Mouse (Mus musculus): ENCODE measurements around the gene BC051665. TPM values are rescaled to one million over a fixed set of nuclear protein-coding genes. Genes with fewer than 3 reads are reported as not detected.
A peak's percentile ranks its signal among the peaks of the same experiment; 100 is the strongest.

The BC051665 gene
- total RNA-seq (2014; rRNA removed) (not detected in 2 replicates), polyA plus RNA-seq (2015; fragmentation: Nextera tagmentation; extraction: Ambion mirVana) (not detected in 2 replicates)

DNA sequence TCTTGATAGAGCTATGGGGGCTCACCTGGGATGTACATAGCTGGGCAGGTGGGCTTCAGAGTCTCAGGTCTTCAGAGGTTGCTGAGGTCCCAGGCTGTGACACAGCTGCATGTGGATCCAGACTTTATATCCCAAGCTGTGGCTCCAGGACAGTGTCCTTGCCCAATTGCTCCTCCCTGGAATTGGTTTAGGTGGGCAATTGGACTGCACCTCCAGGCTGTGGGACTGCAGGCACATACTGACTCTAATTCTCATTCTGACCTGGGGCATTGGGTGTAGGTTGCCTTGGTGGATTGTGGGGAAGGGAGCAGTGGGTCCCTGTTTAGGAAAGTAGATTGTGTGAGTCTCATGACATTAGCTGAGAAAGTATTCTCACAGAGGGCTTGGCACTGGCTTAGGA lies at the start of gene BC051665:
Gene BC051665, minus strand, starts transcription at position 101 of the 400 bp plus-strand sequence.
- Histone ChIP-seq H3K27ac (no peak within 1 kb of the TSS), H3K27me3 (ENCODE audit: insufficient read depth, low read length) (no peaks in the 10 kb centered on the region), H3K4me1 (ENCODE audit: insufficient read depth, low read length) (no peaks in the 10 kb centered on the region), H3K36me3 (ENCODE audit: insufficient read depth, low read length) (no peaks in the 10 kb centered on the region), H3K9me3 (ENCODE audit: low read length) (no peaks in the 10 kb centered on the region), H3K4me2 (ENCODE audit: low read depth, low read length) (no peak within 1 kb of the TSS), H3K4me3 (ENCODE audit: low read length) (no peak within 1 kb of the TSS), H3K9ac (replicated peaks; ENCODE audit: low read length) (no peak within 1 kb of the TSS)
- ATAC-seq (no peak), DNase-seq (ENCODE audit: low spot score) (no peak)
- no peak for TF ChIP-seq CTCF (IDR thresholded peaks at IDR 0.05; ENCODE audit: low read depth)

DNA sequence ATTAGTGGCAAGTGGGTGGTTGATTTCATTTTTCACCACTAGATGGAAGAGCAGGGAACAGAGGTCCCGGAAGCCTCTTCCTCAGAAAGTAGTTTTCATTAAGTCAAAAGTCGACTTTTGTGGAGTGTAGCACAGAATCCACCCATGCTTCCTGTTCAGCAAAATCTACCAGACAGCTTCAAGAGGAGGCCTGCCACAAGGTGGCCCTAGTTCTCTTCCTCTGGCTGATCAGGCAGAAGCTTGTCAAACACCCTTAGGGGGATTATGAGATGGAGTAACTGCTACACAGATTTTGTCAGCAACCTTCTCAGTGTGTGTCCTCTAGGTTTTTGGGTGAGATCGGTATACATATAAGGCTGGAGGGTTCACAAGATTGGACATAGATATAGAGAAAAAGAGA lies 39.9 kb upstream of the BC051665 start:
- no peak overlapping the region for H3K4me2 ChIP-seq (ENCODE audit: low read depth, low read length)
- H3K27ac ChIP-seq, result no peak overlapping the region
- no peaks in the 10 kb centered on the region for H3K9me3 ChIP-seq (ENCODE audit: low read length)
- ATAC-seq (no peak), DNase-seq (ENCODE audit: low spot score) (no peak)
- no peaks in the 10 kb centered on the region for H3K27me3 ChIP-seq (ENCODE audit: insufficient read depth, low read length)
- WGBS, result 67% methylated on average over 3 of the region's 3 CpGs
- H3K4me3 ChIP-seq (ENCODE audit: low read length), result no peak overlapping the region
- no peak overlapping the region for H3K9ac ChIP-seq (replicated peaks; ENCODE audit: low read length)
- no peaks in the 10 kb centered on the region for H3K36me3 ChIP-seq (ENCODE audit: insufficient read depth, low read length)
- TF ChIP-seq CTCF (IDR thresholded peaks at IDR 0.05; ENCODE audit: low read depth), result peak; percentile 55
- no peaks in the 10 kb centered on the region for H3K4me1 ChIP-seq (ENCODE audit: insufficient read depth, low read length)

- 76% methylated on average over 3 of the region's 3 CpGs for WGBS
- Histone ChIP-seq H3K36me3 (ENCODE audit: insufficient read depth, low read length) (no peaks in the 10 kb centered on the region), H3K4me3 (ENCODE audit: low read length) (no peak overlapping the region), H3K4me1 (ENCODE audit: insufficient read depth, low read length) (no peaks in the 10 kb centered on the region), H3K27me3 (ENCODE audit: insufficient read depth, low read length) (no peaks in the 10 kb centered on the region), H3K9me3 (ENCODE audit: low read length) (no peaks in the 10 kb centered on the region), H3K27ac (no peak overlapping the region), H3K4me2 (ENCODE audit: low read depth, low read length) (no peak overlapping the region), H3K9ac (replicated peaks; ENCODE audit: low read length) (no peak overlapping the region)
- ATAC-seq (no peak), DNase-seq (ENCODE audit: low spot score) (no peak)
- no peak for TF ChIP-seq CTCF (IDR thresholded peaks at IDR 0.05; ENCODE audit: low read depth)
Observed at GRCm38 (mm10) chr13:60820486-60821175, 34.5 kb upstream of the BC051665 start.

DNA sequence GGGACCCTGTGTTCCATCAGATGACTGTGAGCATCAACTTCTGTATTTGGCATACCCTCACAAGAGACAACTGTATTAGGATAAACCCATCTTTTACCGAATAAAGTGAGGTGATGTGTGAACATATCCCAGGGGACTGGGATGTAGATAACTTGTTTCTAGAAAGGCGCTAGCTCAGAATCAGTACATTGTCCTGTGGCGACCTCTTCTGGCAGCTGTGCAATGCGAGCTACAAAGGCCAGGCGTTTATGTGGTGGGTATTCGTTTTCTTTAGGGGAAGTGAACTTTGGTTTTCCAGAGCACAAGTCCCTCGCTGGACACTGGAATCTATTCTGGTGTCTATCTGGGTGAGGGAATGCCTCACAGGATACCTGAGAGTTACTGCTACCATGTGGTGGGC lies 33.3 kb upstream of the BC051665 start:
- no peaks in the 10 kb centered on the region for H3K36me3 ChIP-seq (ENCODE audit: insufficient read depth, low read length)
- H3K4me2 ChIP-seq (ENCODE audit: low read depth, low read length), result no peak overlapping the region
- no peaks in the 10 kb centered on the region for H3K4me1 ChIP-seq (ENCODE audit: insufficient read depth, low read length)
- no peaks in the 10 kb centered on the region for H3K27me3 ChIP-seq (ENCODE audit: insufficient read depth, low read length)
- 11% methylated on average over 7 of the region's 7 CpGs for WGBS
- DNase-seq (ENCODE audit: low spot score) (peak; percentile 64), ATAC-seq (no peak)
- TF ChIP-seq CTCF (IDR thresholded peaks at IDR 0.05; ENCODE audit: low read depth), result peak; percentile 74
- no peak overlapping the region for H3K9ac ChIP-seq (replicated peaks; ENCODE audit: low read length)
- no peak overlapping the region for H3K4me3 ChIP-seq (ENCODE audit: low read length)
- H3K9me3 ChIP-seq (ENCODE audit: low read length), result no peaks in the 10 kb centered on the region
- no peak overlapping the region for H3K27ac ChIP-seq

DNA sequence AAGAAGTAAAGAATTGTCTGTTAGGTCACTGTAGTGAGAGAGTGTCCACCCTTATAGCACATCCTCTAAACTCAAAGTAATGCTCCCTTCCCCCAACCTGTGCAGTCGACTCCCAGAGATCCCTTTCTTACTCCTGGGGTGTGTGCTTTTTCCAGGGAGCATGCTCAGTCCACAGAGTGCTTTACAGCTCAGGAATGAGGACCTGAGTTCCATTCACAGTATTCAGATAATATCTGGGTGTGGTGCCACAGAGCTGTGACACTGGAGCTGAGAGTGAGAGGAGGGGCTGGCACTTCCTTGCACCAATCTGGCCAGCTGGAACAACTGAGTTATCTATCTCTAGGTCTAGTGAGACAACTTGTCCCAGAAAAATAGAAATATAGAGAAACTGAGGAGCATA lies 27.6 kb upstream of the BC051665 start:
- WGBS, result 75% methylated on average over 1 of the region's 1 CpGs
- DNase-seq (ENCODE audit: low spot score) (no peak), ATAC-seq (no peak)
- Histone ChIP-seq H3K4me1 (ENCODE audit: insufficient read depth, low read length) (no peaks in the 10 kb centered on the region), H3K27ac (no peak overlapping the region), H3K27me3 (ENCODE audit: insufficient read depth, low read length) (no peaks in the 10 kb centered on the region), H3K9ac (replicated peaks; ENCODE audit: low read length) (no peak overlapping the region), H3K36me3 (ENCODE audit: insufficient read depth, low read length) (no peaks in the 10 kb centered on the region), H3K9me3 (ENCODE audit: low read length) (no peaks in the 10 kb centered on the region), H3K4me3 (ENCODE audit: low read length) (no peak overlapping the region), H3K4me2 (ENCODE audit: low read depth, low read length) (no peak overlapping the region)
- no peak for TF ChIP-seq CTCF (IDR thresholded peaks at IDR 0.05; ENCODE audit: low read depth)

DNA sequence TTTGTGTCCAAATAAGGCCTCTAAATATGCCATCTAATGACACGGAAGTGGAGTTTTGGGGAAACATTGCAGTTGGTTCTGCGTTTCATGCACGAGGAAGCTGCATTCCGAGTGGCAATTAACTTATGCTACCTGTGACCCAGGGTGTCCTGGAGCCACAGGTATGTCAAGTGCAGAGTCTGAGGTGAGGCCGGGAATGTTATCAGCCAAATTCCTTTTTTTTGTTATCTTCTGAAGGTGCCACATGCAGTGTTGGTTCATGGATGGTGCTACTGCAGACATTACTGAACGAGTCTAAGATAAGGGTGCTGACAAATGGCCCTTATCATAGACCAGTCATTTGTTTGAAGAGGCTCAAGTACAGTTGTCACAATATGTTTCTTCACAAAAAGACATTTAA lies 26.6 kb upstream of the BC051665 start:
- TF ChIP-seq CTCF (IDR thresholded peaks at IDR 0.05; ENCODE audit: low read depth), result no peak
- no peaks in the 10 kb centered on the region for H3K27me3 ChIP-seq (ENCODE audit: insufficient read depth, low read length)
- H3K27ac ChIP-seq, result no peak overlapping the region
- H3K9ac ChIP-seq (replicated peaks; ENCODE audit: low read length), result no peak overlapping the region
- no peaks in the 10 kb centered on the region for H3K4me1 ChIP-seq (ENCODE audit: insufficient read depth, low read length)
- H3K9me3 ChIP-seq (ENCODE audit: low read length), result no peaks in the 10 kb centered on the region
- WGBS, result 89% methylated on average over 6 of the region's 6 CpGs
- no peak overlapping the region for H3K4me3 ChIP-seq (ENCODE audit: low read length)
- ATAC-seq, result no peak
- no peaks in the 10 kb centered on the region for H3K36me3 ChIP-seq (ENCODE audit: insufficient read depth, low read length)
- no peak overlapping the region for H3K4me2 ChIP-seq (ENCODE audit: low read depth, low read length)
- DNase-seq (ENCODE audit: low spot score), result no peak

DNA sequence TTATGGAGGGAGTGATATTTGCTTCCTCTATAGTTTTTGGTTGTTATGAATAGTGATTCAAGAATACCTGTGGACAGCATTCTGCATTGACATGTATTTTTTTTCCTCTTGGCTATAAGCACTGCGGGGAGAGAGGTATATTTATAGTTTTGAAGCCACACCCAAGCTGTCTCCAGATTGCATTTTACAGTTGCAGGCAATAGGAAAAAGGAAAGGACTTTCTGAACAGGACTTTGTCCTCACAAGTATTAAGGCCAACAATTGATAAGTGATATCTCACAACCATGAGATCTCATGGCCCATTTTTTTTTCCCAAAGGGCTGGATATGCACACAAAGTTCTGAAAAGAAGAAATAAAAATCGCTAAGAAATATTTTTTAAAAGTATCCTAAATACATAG lies 23.5 kb upstream of the BC051665 start:
- Histone ChIP-seq H3K4me2 (ENCODE audit: low read depth, low read length) (no peak overlapping the region), H3K9ac (replicated peaks; ENCODE audit: low read length) (no peak overlapping the region), H3K9me3 (ENCODE audit: low read length) (no peaks in the 10 kb centered on the region), H3K36me3 (ENCODE audit: insufficient read depth, low read length) (no peaks in the 10 kb centered on the region), H3K27me3 (ENCODE audit: insufficient read depth, low read length) (no peaks in the 10 kb centered on the region), H3K27ac (no peak overlapping the region), H3K4me3 (ENCODE audit: low read length) (no peak overlapping the region), H3K4me1 (ENCODE audit: insufficient read depth, low read length) (no peaks in the 10 kb centered on the region)
- 83% methylated on average over 2 of the region's 2 CpGs for WGBS
- no peak for TF ChIP-seq CTCF (IDR thresholded peaks at IDR 0.05; ENCODE audit: low read depth)
- DNase-seq (ENCODE audit: low spot score), result no peak
- no peak for ATAC-seq

Data from hindbrain, postnatal 0 days (tissue).